Mouse (Mus musculus): Measurements from ENCODE around the gene Twistnb.

The Twistnb gene

GRCm38 (mm10) chr12:33429387-33430160 is at the start of gene Twistnb:
Gene Twistnb, plus strand, starts transcription at chr12:33429635.
- in situ Hi-C loops (cut with MboI; ENCODE audit: low sequenced_read_pairs): no loop called here

- in situ Hi-C loops (cut with MboI; ENCODE audit: low sequenced_read_pairs): no loop called here
These were observed 40.6 kb upstream of the Twistnb start for GRCm38 (mm10) chr12:33388842-33389241.

DNA sequence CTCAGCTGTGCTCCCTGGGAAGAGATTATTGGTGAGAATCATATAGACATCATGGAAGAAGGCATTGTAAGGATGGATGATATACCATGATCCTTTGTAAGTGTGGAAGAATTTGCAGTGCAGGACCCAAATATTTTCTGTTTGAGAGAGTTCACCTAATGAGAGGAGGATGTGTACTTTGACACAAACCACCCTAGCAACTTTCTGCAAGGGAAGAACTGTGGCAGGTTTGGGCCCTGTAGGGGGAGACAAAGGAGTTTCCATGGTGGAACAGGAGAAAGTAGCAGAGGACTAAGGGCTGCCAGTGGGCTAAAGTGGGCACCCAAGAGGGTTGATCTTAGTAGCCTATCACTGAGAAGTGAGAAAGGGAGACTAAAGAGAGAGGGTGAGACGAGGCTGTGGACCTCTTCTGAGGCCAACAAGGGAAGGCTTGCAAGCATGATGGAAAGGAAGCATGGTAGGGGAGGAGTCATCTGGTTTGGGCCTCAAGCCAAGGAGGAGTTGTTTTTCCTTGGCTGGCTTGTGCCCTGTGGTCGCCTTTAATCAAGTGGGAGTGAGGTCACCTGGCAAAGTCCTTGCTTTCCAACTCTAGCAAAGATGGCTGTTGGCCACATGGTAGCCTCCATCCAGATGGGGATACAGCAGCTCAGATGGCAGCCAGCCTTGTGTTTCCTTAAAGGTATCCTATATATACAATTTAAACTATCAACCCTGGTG is 38.4 kb upstream of the Twistnb start:
- in situ Hi-C loops (cut with MboI; ENCODE audit: low sequenced_read_pairs): no loop called here

DNA sequence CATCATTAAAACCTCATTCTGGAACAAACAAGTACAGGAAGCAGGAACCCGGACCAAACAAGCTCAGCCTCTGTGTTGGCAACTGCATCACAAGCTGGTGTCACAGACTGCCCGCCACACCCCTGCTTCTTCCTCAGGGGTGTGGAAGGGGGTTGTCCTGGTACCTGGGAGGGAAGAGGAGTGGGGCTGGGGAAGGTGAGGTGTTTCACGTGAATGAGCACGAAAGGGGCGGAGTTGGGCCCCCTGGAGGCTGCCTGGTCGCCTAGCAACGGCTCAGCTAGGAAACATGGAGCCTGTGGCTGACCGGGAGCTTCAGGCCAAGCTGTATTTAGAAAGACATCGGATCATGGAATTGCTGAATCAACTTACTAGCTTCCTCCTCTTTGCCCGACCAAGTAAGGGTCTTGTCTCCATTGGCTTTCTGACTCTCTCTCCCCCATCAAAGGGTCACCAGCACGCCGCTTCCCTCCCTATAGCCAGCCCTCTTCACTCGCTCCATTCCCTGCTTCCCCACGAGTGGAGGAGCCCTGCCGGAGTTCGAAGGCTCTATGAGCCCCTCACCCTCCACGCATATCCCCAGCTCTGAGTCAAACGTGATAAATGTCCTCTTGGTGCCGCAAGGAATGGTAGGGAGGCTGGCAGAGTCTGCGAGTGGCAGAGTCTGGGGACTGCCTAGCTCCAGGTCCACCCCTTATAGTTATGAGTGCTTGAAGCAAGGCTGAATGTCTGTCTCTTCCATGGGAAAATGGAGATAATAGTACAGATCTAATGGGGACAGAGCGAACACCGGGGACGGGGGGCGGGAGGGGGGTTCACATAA is 34.4 kb upstream of the Twistnb start, which contains the start of gene Efcab10:
Gene Efcab10 (plus strand): TSS at position 51 of the 820 bp plus-strand sequence.
- in situ Hi-C loops (cut with MboI; ENCODE audit: low sequenced_read_pairs): no loop called here

DNA sequence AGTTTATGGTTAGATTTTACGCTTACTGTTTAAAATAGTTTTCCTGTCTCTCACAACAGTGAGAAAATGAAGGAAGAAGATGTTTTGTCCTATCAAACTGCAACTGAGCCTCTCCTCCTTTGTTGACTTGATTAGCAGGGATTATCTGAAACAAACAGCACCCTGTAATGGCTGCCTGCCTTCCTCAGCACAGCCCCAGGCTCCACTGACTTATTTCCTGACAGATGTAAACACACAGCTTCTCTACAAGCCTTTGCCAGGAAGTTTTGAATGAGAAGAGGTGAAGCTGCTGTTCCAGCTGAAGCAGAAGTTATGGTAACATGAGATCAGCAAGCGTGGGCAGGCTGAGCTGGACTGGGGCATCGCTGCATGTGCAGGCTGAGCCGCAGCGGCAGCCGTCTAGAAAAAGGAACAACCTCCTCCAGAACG is 26.2 kb upstream of the Twistnb start:
- in situ Hi-C loops (cut with MboI; ENCODE audit: low sequenced_read_pairs): no loop called here

- in situ Hi-C loops (cut with MboI; ENCODE audit: low sequenced_read_pairs): no loop called here
These were observed 24.4 kb upstream of the Twistnb start for GRCm38 (mm10) chr12:33404996-33405395.

- in situ Hi-C loops (cut with MboI; ENCODE audit: low sequenced_read_pairs): no loop called here
These were observed 23.9 kb upstream of the Twistnb start for GRCm38 (mm10) chr12:33405398-33406026.

GRCm38 (mm10) chr12:33411580-33412151 is 17.8 kb upstream of the Twistnb start:
- in situ Hi-C loops (cut with MboI; ENCODE audit: low sequenced_read_pairs): no loop called here

DNA sequence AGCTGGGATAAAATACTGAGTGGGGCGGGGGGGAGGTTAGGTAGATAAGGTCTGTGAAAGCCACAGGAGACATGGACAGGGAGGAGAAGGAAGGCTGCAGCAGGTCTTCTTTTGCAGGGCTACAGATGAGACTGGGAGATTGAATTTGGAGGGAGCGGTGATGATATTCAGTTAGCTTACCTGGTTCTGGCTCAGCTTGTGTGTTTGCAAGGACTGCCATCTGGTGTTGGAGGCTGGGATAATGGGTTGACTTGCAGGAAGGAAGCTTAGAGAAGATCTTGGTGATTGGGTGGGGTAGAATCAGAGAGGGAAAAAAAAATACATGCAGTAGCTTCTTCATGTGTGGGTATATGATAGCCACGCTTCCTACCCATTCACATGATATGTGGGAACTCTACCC is 5.1 kb upstream of the Twistnb start:
- in situ Hi-C loops (cut with MboI; ENCODE audit: low sequenced_read_pairs): loop anchor here (5.0 kb wide), 1 partner anchor 42 kb away; no protein-coding TSS in a partner anchor

- in situ Hi-C loops (cut with MboI; ENCODE audit: low sequenced_read_pairs): no loop called here
These were observed 2.1 kb upstream of the Twistnb start for GRCm38 (mm10) chr12:33427293-33427692.

GRCm38 (mm10) chr12:33427726-33428125 is 1.7 kb upstream of the Twistnb start:
- in situ Hi-C loops (cut with MboI; ENCODE audit: low sequenced_read_pairs): no loop called here

DNA sequence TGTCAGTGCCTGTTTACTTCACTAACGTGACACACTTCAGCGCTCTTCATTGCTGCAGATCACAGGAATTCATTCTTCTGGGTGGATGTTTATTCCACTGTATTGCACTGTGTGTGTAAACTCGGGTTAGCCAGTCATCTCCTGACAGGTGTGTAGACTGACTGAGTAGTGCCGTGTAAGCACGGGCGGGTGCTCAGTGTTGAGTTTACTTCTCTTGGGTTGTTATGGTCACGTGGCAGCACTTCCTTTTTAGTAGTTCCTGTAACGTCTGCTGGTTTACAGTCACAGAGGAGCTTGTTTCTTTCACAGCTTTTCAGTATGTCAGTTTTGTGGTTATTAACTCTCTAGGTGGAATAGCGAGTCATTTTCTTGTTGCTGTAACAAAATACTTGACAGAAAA is 4.4 kb downstream of the Twistnb start:
- in situ Hi-C loops (cut with MboI; ENCODE audit: low sequenced_read_pairs): no loop called here

GRCm38 (mm10) chr12:33434758-33435157 is 5.3 kb downstream of the Twistnb start:
- in situ Hi-C loops (cut with MboI; ENCODE audit: low sequenced_read_pairs): no loop called here

DNA sequence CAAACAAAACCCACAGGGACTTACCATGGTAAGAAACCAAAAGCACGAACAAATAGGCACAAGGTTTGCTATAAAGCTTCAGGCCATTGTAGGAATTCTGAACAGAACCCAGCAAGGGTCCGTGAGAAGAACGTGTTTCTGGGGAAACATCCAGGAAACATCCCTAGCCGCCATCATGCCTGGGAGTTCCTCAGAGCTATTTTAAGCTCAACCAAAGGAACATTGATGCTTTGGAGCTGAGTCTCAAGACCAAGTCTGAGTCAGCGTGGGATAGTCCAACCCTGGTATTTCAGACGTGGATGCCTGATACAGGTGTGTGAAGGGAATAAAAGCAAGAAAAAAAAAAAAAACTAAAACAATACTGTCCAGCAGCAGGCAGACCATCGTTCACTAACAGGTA is 26.0 kb downstream of the Twistnb start:
- in situ Hi-C loops (cut with MboI; ENCODE audit: low sequenced_read_pairs): no loop called here

DNA sequence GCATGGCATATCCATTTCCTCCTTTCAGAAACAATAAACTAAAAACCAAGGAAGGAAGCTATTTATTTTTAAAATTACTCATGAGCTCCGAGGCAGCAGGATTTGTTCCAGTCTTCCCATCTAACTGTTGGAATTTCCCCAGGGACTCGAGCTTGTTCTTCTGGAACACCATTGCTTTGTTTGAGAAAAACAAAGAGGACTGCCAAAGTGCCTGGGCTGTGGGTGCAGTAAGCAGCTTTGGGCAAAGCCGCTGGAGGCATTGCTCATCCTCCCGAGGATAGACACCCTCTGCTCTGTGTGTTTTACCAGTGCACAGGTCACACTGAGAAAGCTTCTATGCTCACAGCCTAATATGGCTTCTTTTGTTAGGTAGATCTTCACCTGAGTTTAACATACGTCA is 26.8 kb downstream of the Twistnb start:
- in situ Hi-C loops (cut with MboI; ENCODE audit: low sequenced_read_pairs): no loop called here

GRCm38 (mm10) chr12:33480975-33481374 is 51.5 kb downstream of the Twistnb start:
- in situ Hi-C loops (cut with MboI; ENCODE audit: low sequenced_read_pairs): no loop called here

DNA sequence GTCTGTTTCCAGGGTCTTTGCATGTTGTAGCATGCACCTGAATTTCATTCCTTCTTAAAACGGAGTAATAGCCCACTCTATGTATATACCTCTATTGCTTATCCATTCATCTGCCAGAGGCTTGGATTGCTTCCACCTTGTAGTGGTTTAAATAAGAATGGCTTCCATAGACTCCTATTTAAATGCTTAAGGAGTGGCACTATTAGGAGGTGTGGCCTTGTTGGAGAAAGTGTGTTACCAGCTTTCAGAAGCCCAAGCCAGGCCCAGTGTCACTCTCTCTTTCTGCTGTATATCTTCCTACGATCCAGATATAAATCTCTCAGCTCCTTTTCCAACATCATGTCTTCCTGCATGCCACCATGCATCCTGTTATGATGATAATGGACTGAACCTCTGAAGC is 53.5 kb downstream of the Twistnb start:
- in situ Hi-C loops (cut with MboI; ENCODE audit: low sequenced_read_pairs): no loop called here

Data from CH12F3 (cell line).